Mouse (Mus musculus) kidney, embryonic 14.5 days (tissue): Measurements from ENCODE around the gene Sfrp5. TPM values are rescaled to one million over a fixed set of nuclear protein-coding genes. Genes with fewer than 3 reads are reported as not detected.
A peak's percentile ranks its signal among the peaks of the same experiment; 100 is the strongest.

Experiments used
- ATAC-seq: fragments of 200-750 bp; cut with Nextera tagmentation; 2 replicates; pipeline ENCODE4 v1.8.0; 2017; ENCODE audit warnings: moderate number of reproducible peaks, mild to moderate bottlenecking, moderate TSS enrichment, moderate library complexity; ENCODE audit not compliant: low FRiP score, low TSS enrichment
- H3K27ac ChIP-seq: fragments of 300-500 bp; sonication (generic); 2 replicates; pipeline ENCODE4 v1.5.1; 2014; ENCODE audit warnings: low read depth, mild to moderate bottlenecking, low read length, moderate library complexity, mixed read lengths
- H3K27me3 ChIP-seq: fragments of 300-500 bp; sonication (generic); 2 replicates; pipeline ENCODE4 v1.6.1; 2014; ENCODE audit warnings: mild to moderate bottlenecking, low read length; ENCODE audit not compliant: control insufficient read depth, insufficient read depth
- H3K36me3 ChIP-seq: fragments of 300-500 bp; sonication (generic); 2 replicates; pipeline ENCODE4 v1.6.1; 2014; ENCODE audit warnings: low read length, mixed read lengths; ENCODE audit not compliant: control insufficient read depth, insufficient read depth
- H3K4me1 ChIP-seq: fragments of 300-500 bp; sonication (generic); 2 replicates; pipeline ENCODE4 v1.6.1; 2014; ENCODE audit warnings: low read length, mixed read lengths; ENCODE audit not compliant: control insufficient read depth, insufficient read depth
- H3K4me2 ChIP-seq: fragments of 300-500 bp; sonication (generic); replicated peaks from 2 replicates; pipeline ENCODE4 v1.6.1; 2014; ENCODE audit warnings: low read depth, mild to moderate bottlenecking, low read length
- H3K4me3 ChIP-seq: fragments of 300-500 bp; sonication (generic); 2 replicates; pipeline ENCODE4 v1.5.1; 2014; ENCODE audit warnings: mild to moderate bottlenecking, low read length
- H3K9ac ChIP-seq: fragments of 300-500 bp; sonication (generic); 2 replicates; pipeline ENCODE4 v1.6.1; 2014; ENCODE audit warnings: low read depth, mild to moderate bottlenecking, low read length, moderate library complexity
- H3K9me3 ChIP-seq: fragments of 300-500 bp; sonication (generic); 2 replicates; pipeline ENCODE4 v1.6.1; 2016; ENCODE audit warnings: low read length; ENCODE audit not compliant: control insufficient read depth
- WGBS: fragments of 180-500 bp; shearing (Covaris S2); extraction: QIAGEN DNeasy Blood & Tissue Kit; methylation state at CpG from one replicate; pipeline ENCODE4 v1.1.7; 2014; 5-methylcytosine and 5-hydroxymethylcytosine counted together
- polyA plus RNA-seq: library from polyadenylated mRNA; unstranded; fragments of >200 nt; fragmentation: Nextera tagmentation; extraction: Ambion mirVana; gene quantifications from 2 replicates; pipeline ENCODE4 v1.2.1, GENCODE M21; 2014

Gene Sfrp5
- polyA plus RNA-seq, 1 experiment from 2014 or later, result 0.91 TPM

GRCm38 (mm10) chr19:42166130-42166529, 35.9 kb downstream of the Sfrp5 start:
- H3K27me3 ChIP-seq, result peaks cover 6% of the 10 kb centered on the region; the same call in 1 of the 2 replicates
- H3K4me1 ChIP-seq, result peaks cover 5% of the 10 kb centered on the region
- 0 out of 2 replicates have a peak overlapping the region, but pooled peaks have one; percentile 11 for H3K4me2 ChIP-seq
- no peaks in the 10 kb centered on the region for H3K9me3 ChIP-seq
- H3K27ac ChIP-seq, result no peak overlapping the region
- WGBS, result 4% methylated on average over 12 of the region's 12 CpGs
- H3K36me3 ChIP-seq, result no peaks in the 10 kb centered on the region
- H3K4me3 ChIP-seq, result no peak overlapping the region
- H3K9ac ChIP-seq, result no peak overlapping the region
- ATAC-seq, result no peak

DNA sequence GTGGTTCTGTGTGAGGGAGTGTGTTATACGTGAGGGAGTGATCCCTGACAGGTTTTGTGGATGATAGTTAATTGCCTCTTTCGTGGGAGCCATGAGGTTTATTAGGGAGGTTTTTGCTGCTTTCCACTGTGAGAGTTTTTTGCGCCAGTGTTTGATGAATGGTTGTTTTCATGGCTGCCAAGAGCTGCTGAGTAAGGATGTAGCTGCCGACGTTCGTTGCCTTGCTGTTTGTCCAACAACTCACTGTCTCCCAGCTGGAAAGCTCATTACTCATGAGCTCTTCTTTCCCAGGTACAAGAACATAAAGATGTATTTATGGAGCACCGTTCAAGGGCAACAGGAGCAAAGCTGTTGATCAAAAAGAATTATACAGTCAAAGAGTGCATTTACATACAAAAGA, 37.9 kb downstream of the Sfrp5 start:
- Histone ChIP-seq H3K4me1 (peaks cover 3% of the 10 kb centered on the region; the same call in 1 of the 2 replicates), H3K27ac (no peak overlapping the region), H3K4me3 (no peak overlapping the region), H3K9me3 (no peaks in the 10 kb centered on the region), H3K4me2 (no peak overlapping the region), H3K9ac (no peak overlapping the region), H3K27me3 (peaks cover 6% of the 10 kb centered on the region; the same call in 1 of the 2 replicates), H3K36me3 (no peaks in the 10 kb centered on the region)
- 13% methylated on average over 7 of the region's 7 CpGs for WGBS
- ATAC-seq, result no peak

- H3K9ac ChIP-seq, result no peak within 1 kb of the TSS
- 23% methylated on average over 5 of the region's 5 CpGs for WGBS
- H3K27me3 ChIP-seq, result peaks cover 2% of the 10 kb centered on the region; the same call in 1 of the 2 replicates
- H3K4me3 ChIP-seq, result no peak within 1 kb of the TSS
- ATAC-seq, result no peak
- H3K27ac ChIP-seq, result no peak within 1 kb of the TSS
- no peak within 1 kb of the TSS for H3K4me2 ChIP-seq
- no peaks in the 10 kb centered on the region for H3K9me3 ChIP-seq
- peaks cover 3% of the 10 kb centered on the region; the same call in 1 of the 2 replicates for H3K4me1 ChIP-seq
- no peaks in the 10 kb centered on the region for H3K36me3 ChIP-seq
These were observed 38.3 kb downstream of the Sfrp5 start, which contains the start of gene Zfyve27 for GRCm38 (mm10) chr19:42163764-42164163. Gene Zfyve27, plus strand, starts transcription at chr19:42163951.

DNA sequence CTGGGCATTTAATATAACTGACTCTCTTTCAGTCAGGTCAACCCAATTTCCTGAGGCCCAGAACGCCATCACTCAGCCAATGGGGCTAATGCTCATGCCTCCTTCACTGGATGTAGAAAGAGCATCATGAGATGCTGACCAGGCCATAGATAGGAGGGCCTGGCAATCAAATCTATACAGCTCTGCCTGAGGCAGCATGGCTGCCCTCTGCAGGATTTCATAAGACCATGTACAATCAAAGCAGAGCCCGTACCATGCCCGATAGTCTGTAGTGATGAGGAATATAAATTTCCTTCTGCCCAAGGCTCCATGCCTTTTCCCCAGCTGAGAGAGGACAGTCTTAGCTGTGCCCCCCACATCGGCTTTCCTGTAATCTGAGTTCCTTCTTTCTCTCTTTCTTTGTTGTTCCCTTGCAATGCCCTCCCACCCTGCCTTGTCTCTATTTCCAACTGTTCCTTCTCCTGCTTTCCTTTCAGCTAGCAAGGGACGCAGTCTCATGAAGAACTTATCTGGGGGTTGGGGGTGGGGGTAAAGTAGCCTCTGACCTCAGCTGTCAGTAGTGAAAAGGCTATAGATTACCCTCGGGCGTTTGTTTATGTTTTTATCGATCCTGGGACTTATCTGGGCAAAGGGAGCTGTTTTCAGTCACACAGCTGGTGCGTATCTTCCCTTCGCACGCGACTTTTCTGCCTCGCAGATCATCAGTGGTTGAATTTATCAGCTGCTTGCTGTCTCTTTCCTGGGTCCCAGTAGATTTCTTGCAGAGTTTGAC, 43.6 kb downstream of the Sfrp5 start:
- Histone ChIP-seq H3K4me2 (0 out of 2 replicates have a peak overlapping the region, but pooled peaks have one; percentile 15), H3K9ac (0 out of 2 replicates have a peak overlapping the region, but pooled peaks have one; percentile 7), H3K4me3 (no peak overlapping the region), H3K27me3 (no peaks in the 10 kb centered on the region), H3K27ac (no peak overlapping the region), H3K36me3 (no peaks in the 10 kb centered on the region), H3K4me1 (0 out of 2 replicates have a peak, but pooled peaks cover 4% of the 10 kb centered on the region), H3K9me3 (no peaks in the 10 kb centered on the region)
- 0 out of 2 replicates have a peak, but pooled peaks have one; percentile 32 for ATAC-seq
- 33% methylated on average over 13 of the region's 13 CpGs for WGBS

- Histone ChIP-seq H3K4me2 (no peak overlapping the region), H3K27ac (no peak overlapping the region), H3K4me1 (0 out of 2 replicates have a peak, but pooled peaks cover 4% of the 10 kb centered on the region), H3K36me3 (no peaks in the 10 kb centered on the region), H3K9me3 (no peaks in the 10 kb centered on the region), H3K9ac (no peak overlapping the region), H3K4me3 (no peak overlapping the region), H3K27me3 (no peaks in the 10 kb centered on the region)
- ATAC-seq, result no peak
- WGBS, result 62% methylated on average over 11 of the region's 12 CpGs
These were observed 44.4 kb downstream of the Sfrp5 start for GRCm38 (mm10) chr19:42157493-42158237.

DNA sequence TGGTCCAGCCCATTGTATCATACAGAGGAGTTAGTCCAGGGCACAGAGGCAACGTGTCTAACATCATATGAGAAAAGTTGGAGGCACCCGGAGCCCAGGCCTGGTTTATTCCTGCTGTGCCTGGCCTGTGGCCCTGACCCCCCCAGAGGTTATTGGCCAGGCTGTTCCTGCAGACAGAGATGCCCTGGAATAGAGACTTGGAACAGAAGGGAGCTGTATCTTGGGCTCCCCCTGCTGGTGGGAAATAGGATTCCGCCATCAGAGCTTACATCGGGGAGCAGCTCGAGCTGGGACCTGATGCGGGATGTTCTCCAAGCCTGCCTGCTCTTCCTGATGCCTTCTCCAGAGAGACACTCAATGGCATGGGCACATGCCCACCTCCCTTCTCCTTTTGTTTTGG, 50.1 kb downstream of the Sfrp5 start:
- peaks cover 17% of the 10 kb centered on the region for H3K4me1 ChIP-seq
- no peaks in the 10 kb centered on the region for H3K9me3 ChIP-seq
- no peak overlapping the region for H3K9ac ChIP-seq
- H3K27ac ChIP-seq, result no peak overlapping the region
- H3K4me2 ChIP-seq, result no peak overlapping the region
- peak; percentile 20; the same call in 1 of the 2 replicates for ATAC-seq
- WGBS, result 2% methylated on average over 6 of the region's 6 CpGs
- peaks cover 7% of the 10 kb centered on the region; the same call in 1 of the 2 replicates for H3K36me3 ChIP-seq
- H3K27me3 ChIP-seq, result no peaks in the 10 kb centered on the region; the same call in 1 of the 2 replicates
- H3K4me3 ChIP-seq, result no peak overlapping the region

GRCm38 (mm10) chr19:42148569-42148860, 53.5 kb downstream of the Sfrp5 start:
- Histone ChIP-seq H3K4me1 (peaks cover 20% of the 10 kb centered on the region), H3K27ac (peak overlapping the region; percentile 90; the same call in 1 of the 2 replicates), H3K4me2 (peak overlapping the region; percentile 74), H3K27me3 (no peaks in the 10 kb centered on the region; the same call in 1 of the 2 replicates), H3K36me3 (peaks cover 7% of the 10 kb centered on the region; the same call in 1 of the 2 replicates), H3K4me3 (peak overlapping the region; percentile 71), H3K9me3 (no peaks in the 10 kb centered on the region), H3K9ac (peak overlapping the region; percentile 77)
- WGBS, result 23% methylated on average over 7 of the region's 7 CpGs
- no peak; the same call in 1 of the 2 replicates for ATAC-seq
